ENCODE assay signal across 8 mouse cellular contexts in genomic region chr11:75999440-76000155, GRCm38 (mm10). TPM values are rescaled to one million over a fixed set of nuclear protein-coding genes. Genes with fewer than 3 reads are reported as not detected.
DNase-seq lines count a peak whose midpoint lies in the region; ATAC-seq and TF ChIP-seq lines count a peak whose summit lies in the region.

TSS of gene 1700016K19Rik (plus strand) at chr11:75999912.

- H3K9ac ChIP-seq in forebrain, postnatal 0 days = peak within 1 kb of the TSS; percentile 53

- peaks cover 45% of the 10 kb centered on the region for H3K27me3 ChIP-seq in E14TG2a.4 (ENCODE audit: insufficient read depth, low read length)
- H3K27me3 ChIP-seq in forebrain, postnatal 0 days (ENCODE audit: insufficient read depth, low read length) = no peaks in the 10 kb centered on the region

- no peaks in the 10 kb centered on the region for H3K36me3 ChIP-seq in E14TG2a.4 (ENCODE audit: insufficient read depth, low read length)
- H3K36me3 ChIP-seq in forebrain, postnatal 0 days (ENCODE audit: insufficient read depth) = no peaks in the 10 kb centered on the region

- TF ChIP-seq POLR2A in lung, adult 2 months (IDR thresholded peaks at IDR 0.05; ENCODE audit: borderline replicate concordance, extremely low read depth, low read depth, low read length) = no peak
- no peak for TF ChIP-seq POLR2A in olfactory bulb, adult 2 months (IDR thresholded peaks at IDR 0.05; ENCODE audit: insufficient read depth, low read depth, low read length)

- peak; percentile 86 to 88 for DNase-seq in cerebellum, adult 18-20 months
- peak; percentile 89 for DNase-seq in forebrain, postnatal 0 days
- peak; percentile 79 for DNase-seq in heart, postnatal 4 days
- peak; percentile 75 to 82 for DNase-seq in layer of hippocampus, adult 2 months (ENCODE audit: low spot score in 2 of 2)
- DNase-seq in lung, adult 2 months = peak; percentile 71
- DNase-seq in thymus, adult 18-20 months = peak; percentile 74 to 81

- no peak within 1 kb of the TSS for H3K27ac ChIP-seq in forebrain, postnatal 0 days (ENCODE audit: low read depth, low read length)
- no peak within 1 kb of the TSS for H3K27ac ChIP-seq in layer of hippocampus, adult 2 months
- no peak within 1 kb of the TSS for H3K27ac ChIP-seq in olfactory bulb, adult 2 months (ENCODE audit: insufficient read depth, low read depth, low read length)

- peak; percentile 93 for ATAC-seq in forebrain, postnatal 0 days

- H3K4me1 ChIP-seq in E14TG2a.4 (replicated peaks; ENCODE audit: low read depth, low read length) = peaks cover 25% of the 10 kb centered on the region; the same call in 1 of the 2 replicates
- H3K4me1 ChIP-seq in forebrain, postnatal 0 days (ENCODE audit: insufficient read depth) = no peaks in the 10 kb centered on the region
- no peaks in the 10 kb centered on the region; the same call in 1 of the 2 replicates for H3K4me1 ChIP-seq in lung, adult 2 months (ENCODE audit: control insufficient read depth, insufficient read depth, low read length)
- H3K4me1 ChIP-seq in olfactory bulb, adult 2 months (ENCODE audit: control insufficient read depth, insufficient read depth, low read length) = 0 out of 2 replicates have a peak, but pooled peaks cover 6% of the 10 kb centered on the region

- peak within 1 kb of the TSS; percentile 83 for H3K4me2 ChIP-seq in forebrain, postnatal 0 days (ENCODE audit: low read depth)

- TF ChIP-seq CTCF in E14TG2a.4 (conservative IDR thresholded peaks at IDR 0.05; ENCODE audit: low read length) = 0 out of 2 replicates have a peak, but pooled peaks have one; percentile 9
- peak; percentile 84 for TF ChIP-seq CTCF in forebrain, postnatal 0 days (IDR thresholded peaks at IDR 0.05; ENCODE audit: low read depth)
- peak; percentile 82 for TF ChIP-seq CTCF in layer of hippocampus, adult 2 months (conservative IDR thresholded peaks at IDR 0.05)
- peak; percentile 62 for TF ChIP-seq CTCF in lung, adult 2 months (IDR thresholded peaks at IDR 0.05; ENCODE audit: insufficient read depth, low read length)
- peak; percentile 44; the same call in 1 of the 2 replicates for TF ChIP-seq CTCF in olfactory bulb, adult 2 months (IDR thresholded peaks at IDR 0.05; ENCODE audit: insufficient read depth, low read depth, low read length)

- WGBS in forebrain, postnatal 0 days = 13% methylated on average over 36 of the region's 36 CpGs
- WGBS in lung, adult 2 months = 11% methylated on average over 36 of the region's 36 CpGs
- 12% methylated on average over 36 of the region's 36 CpGs for WGBS in olfactory bulb, adult 2 months

- H3K4me3 ChIP-seq in E14TG2a.4 (replicated peaks; ENCODE audit: low read length) = peak within 1 kb of the TSS; percentile 82
- H3K4me3 ChIP-seq in forebrain, postnatal 0 days (ENCODE audit: low read depth, low read length) = peak within 1 kb of the TSS; percentile 53
- H3K4me3 ChIP-seq in layer of hippocampus, adult 2 months = peak within 1 kb of the TSS; percentile 62
- peak within 1 kb of the TSS; percentile 59 for H3K4me3 ChIP-seq in lung, adult 2 months (replicated peaks; ENCODE audit: extremely low read depth, low read depth, low read length)
- H3K4me3 ChIP-seq in olfactory bulb, adult 2 months (ENCODE audit: insufficient read depth, low read depth, low read length) = peak within 1 kb of the TSS; percentile 54

- no peaks in the 10 kb centered on the region for H3K9me3 ChIP-seq in E14TG2a.4 (ENCODE audit: low read length)
- H3K9me3 ChIP-seq in forebrain, postnatal 0 days (ENCODE audit: low read length) = no peaks in the 10 kb centered on the region

RNA-seq across cellular contexts. Expression of gene 1700016K19Rik, which starts in this region (rescaled TPM):
- total RNA-seq in forebrain, postnatal 0 days (2014; rRNA removed) = 5.0 and 10.0 TPM in 2 replicates
- 7.7 and 8.0 TPM in 2 replicates for polyA plus RNA-seq in forebrain, postnatal 0 days (2015; fragmentation: Nextera tagmentation; extraction: Ambion mirVana)
- total RNA-seq in heart, postnatal 4 days (2021) = not detected
- 1 to 10 TPM; 1.5 to 2.1 TPM for total RNA-seq in layer of hippocampus, adult 2 months (2021)
- 13.6 and 14.8 TPM in 2 replicates for polyA plus RNA-seq in lung, adult 2 months (2012; rRNA removed)
- polyA plus RNA-seq in olfactory bulb, adult 2 months (2012; ENCODE audit: insufficient read depth, insufficient read length, low replicate concordance, missing spikeins) = not detected in 2 replicates

Comparison
In these comparisons a context has a peak if more than half of its experiments do, and no peak if none do; other contexts are left out.
1. Peak in DNase-seq in heart, postnatal 4 days; RNA of the gene not detected or under 1 TPM.
2. CTCF ChIP-seq: peak in every context shown above with its lines; median percentile 84 in forebrain, postnatal 0 days; 82 in layer of hippocampus, adult 2 months; 62 in lung, adult 2 months; 44 in olfactory bulb, adult 2 months; 9 in E14TG2a.4.